Mouse (Mus musculus) heart, postnatal 10 days (tissue): Measurements from ENCODE around the gene Prss8. TPM values are rescaled to one million over a fixed set of nuclear protein-coding genes. Genes with fewer than 3 reads are reported as not detected.

ENCODE experiments used
- DNase-seq, 2 experiments: peaks; one replicate each; pipeline ENCODE4 v3.0.0; 2021
- intact Hi-C: fragments of 180-260 bp; cut with DNase I; formaldehyde crosslinking; loops from one replicate; pipeline ENCODE4 v1.15.1; 2025
- total RNA-seq, 2 experiments: library from RNA; stranded (reverse); gene quantifications; 2 replicates each; pipeline ENCODE4 v1.2.3; 2021

Gene Prss8
- total RNA-seq, 2 experiments from 2014 or later, result not detected

GRCm38 (mm10) chr7:127930636-127931035 lies 732 bp upstream of the Prss8 start:
- intact Hi-C loops, result no loop called here
- DNase-seq, result no peak

GRCm38 (mm10) chr7:127928596-127928995 lies 1.3 kb downstream of the Prss8 start:
- intact Hi-C loops, result no loop called here
- no peak for DNase-seq

- DNase-seq, result no peak
- intact Hi-C loops, result no loop called here
These were observed 2.2 kb downstream of the Prss8 start for GRCm38 (mm10) chr7:127927726-127928125.

GRCm38 (mm10) chr7:127926846-127927245 lies 3.1 kb downstream of the Prss8 start:
- intact Hi-C loops, result no loop called here
- no peak for DNase-seq

GRCm38 (mm10) chr7:127926066-127926465 lies 3.8 kb downstream of the Prss8 start:
- intact Hi-C loops, result no loop called here
- DNase-seq, result no peak

GRCm38 (mm10) chr7:127925252-127925651 lies 4.7 kb downstream of the Prss8 start:
- intact Hi-C loops, result no loop called here
- no peak for DNase-seq

GRCm38 (mm10) chr7:127923714-127924113 lies 6.2 kb downstream of the Prss8 start:
- intact Hi-C loops, result no loop called here
- no peak for DNase-seq

- no peak for DNase-seq
- intact Hi-C loops, result no loop called here
These were observed 7.2 kb downstream of the Prss8 start for GRCm38 (mm10) chr7:127922451-127923275.

- intact Hi-C loops, result no loop called here
- peak in 1 of 2 experiments; percentile 34 for DNase-seq
These were observed 8.4 kb downstream of the Prss8 start for GRCm38 (mm10) chr7:127921516-127921915.

- intact Hi-C loops, result no loop called here
- peak in 1 of 2 experiments; percentile 26 for DNase-seq
These were observed 10.6 kb downstream of the Prss8 start for GRCm38 (mm10) chr7:127919290-127919689.

- peak in 1 of 2 experiments; percentile 55 for DNase-seq
- intact Hi-C loops, result no loop called here
These were observed 11.7 kb downstream of the Prss8 start for GRCm38 (mm10) chr7:127918203-127918602.

- intact Hi-C loops, result no loop called here
- DNase-seq, result no peak
These were observed 14.6 kb downstream of the Prss8 start for GRCm38 (mm10) chr7:127915293-127915692.

GRCm38 (mm10) chr7:127912938-127913337 lies 17.0 kb downstream of the Prss8 start:
- intact Hi-C loops, result no loop called here
- DNase-seq, result no peak

GRCm38 (mm10) chr7:127912190-127912871 lies 17.6 kb downstream of the Prss8 start, which contains the start of gene Kat8:
Gene Kat8, plus strand, starts transcription at chr7:127912516.
- intact Hi-C loops, result no loop called here
- peak; percentile 91 to 95 for DNase-seq

GRCm38 (mm10) chr7:127908656-127909055 lies 21.2 kb downstream of the Prss8 start:
- intact Hi-C loops, result no loop called here
- DNase-seq, result no peak

- intact Hi-C loops, result no loop called here
- no peak for DNase-seq
These were observed 22.0 kb downstream of the Prss8 start for GRCm38 (mm10) chr7:127907939-127908338.

GRCm38 (mm10) chr7:127903971-127904796 lies 25.7 kb downstream of the Prss8 start, which contains the start of gene Bckdk:
Gene Bckdk, plus strand, starts transcription at chr7:127904082.
- intact Hi-C loops, result no loop called here
- DNase-seq, result peak; percentile 83 to 89

- intact Hi-C loops, result no loop called here
- DNase-seq, result no peak
These were observed 28.1 kb downstream of the Prss8 start for GRCm38 (mm10) chr7:127901772-127902171.

GRCm38 (mm10) chr7:127899997-127900396 lies 29.9 kb downstream of the Prss8 start:
- intact Hi-C loops, result no loop called here

GRCm38 (mm10) chr7:127898179-127898956 lies 31.5 kb downstream of the Prss8 start:
- no peak for DNase-seq
- intact Hi-C loops, result no loop called here

More at GRCm38 (mm10) chr7:127899997-127900396, 29.9 kb downstream of the Prss8 start:
- DNase-seq, result no peak
